In genomic region chr2:61114620-61115019, GRCm38 (mm10) we compare ENCODE assay signal across 19 mouse cellular contexts.
"Had no signal": no experiment of that assay in that cellular context is flagged by ENCODE, and none has a peak within 500 bp of the region (broad histone marks: within the 10 kb centered on the region; RNA-seq: fewer than 3 reads in every experiment).

No protein-coding gene starts in this region.

- ATAC-seq: intestine, embryonic 15.5 days; midbrain, embryonic 15.5 days had no signal

- H3K4me1 ChIP-seq: intestine, embryonic 15.5 days; midbrain, embryonic 12.5 days; midbrain, embryonic 15.5 days; neural tube, embryonic 12.5 days; neural tube, embryonic 15.5 days; stomach, embryonic 15.5 days had no signal

- H3K27ac ChIP-seq: intestine, embryonic 15.5 days; kidney, embryonic 15.5 days; left cerebral cortex, adult 2 months; liver, embryonic 13.5 days; macrophage; midbrain, embryonic 12.5 days; midbrain, embryonic 15.5 days; neural tube, embryonic 12.5 days; neural tube, embryonic 15.5 days; stomach, embryonic 15.5 days had no signal

- H3K9me3 ChIP-seq: intestine, embryonic 15.5 days; kidney, embryonic 15.5 days; liver, embryonic 13.5 days; midbrain, embryonic 12.5 days; midbrain, embryonic 15.5 days; neural tube, embryonic 12.5 days; neural tube, embryonic 15.5 days; stomach, embryonic 15.5 days had no signal

- H3K36me3 ChIP-seq: intestine, embryonic 15.5 days; kidney, embryonic 15.5 days; liver, embryonic 13.5 days; midbrain, embryonic 12.5 days; midbrain, embryonic 15.5 days; neural tube, embryonic 12.5 days; neural tube, embryonic 15.5 days; stomach, embryonic 15.5 days had no signal

- DNase-seq: kidney, adult 11 months; kidney, adult 8-10 months; kidney, postnatal 10 days; kidney, postnatal 36 days; layer of hippocampus, postnatal 36 days; liver, embryonic 13.5 days; retina, postnatal 1 day; right cerebral cortex, postnatal 25 days; spleen, adult 18-20 months; thymus, postnatal 25 days had no signal

- H3K9ac ChIP-seq: intestine, embryonic 15.5 days; kidney, embryonic 15.5 days; liver, embryonic 13.5 days; midbrain, embryonic 12.5 days; midbrain, embryonic 15.5 days; neural tube, embryonic 12.5 days; neural tube, embryonic 15.5 days; stomach, embryonic 15.5 days had no signal

- H3K27me3 ChIP-seq: intestine, embryonic 15.5 days; kidney, embryonic 15.5 days; liver, embryonic 13.5 days; midbrain, embryonic 12.5 days; midbrain, embryonic 15.5 days; neural tube, embryonic 12.5 days; neural tube, embryonic 15.5 days; stomach, embryonic 15.5 days had no signal

- H3K4me3 ChIP-seq: intestine, embryonic 15.5 days; kidney, embryonic 15.5 days; left cerebral cortex, adult 2 months; liver, embryonic 13.5 days; midbrain, embryonic 12.5 days; midbrain, embryonic 15.5 days; neural tube, embryonic 12.5 days; neural tube, embryonic 15.5 days; stomach, embryonic 15.5 days had no signal

- H3K4me2 ChIP-seq: intestine, embryonic 15.5 days; kidney, embryonic 15.5 days; liver, embryonic 13.5 days; midbrain, embryonic 12.5 days; midbrain, embryonic 15.5 days; neural tube, embryonic 12.5 days; neural tube, embryonic 15.5 days; stomach, embryonic 15.5 days had no signal
